Mouse (Mus musculus): ENCODE data around the gene Gm6034. TPM values are rescaled to one million over a fixed set of nuclear protein-coding genes. Genes with fewer than 3 reads are reported as not detected.
"Not testable (repeated sequence)": the region's sequence is repeated elsewhere in the genome, so short reads cannot be mapped to it uniquely, and the experiment has no call there.

Gm6034 gene
- polyA plus RNA-seq, 1 experiment from 2014 or later, result not detected

- Histone ChIP-seq H3K36me3 (no peaks in the 10 kb centered on the region), H3K9ac (no peak overlapping the region)
- no peak for ATAC-seq (ENCODE audit: low FRiP score, low read depth)
Measured at GRCm38 (mm10) chr17:36025197-36025596, 17.6 kb upstream of the Gm6034 start.

GRCm38 (mm10) chr17:36025901-36026300, 16.9 kb upstream of the Gm6034 start:
- Histone ChIP-seq H3K4me1 (peaks cover under 1% of the 10 kb centered on the region; the same call in 1 of the 2 replicates), H3K9me3 (no peaks in the 10 kb centered on the region), H3K4me3 (no peak overlapping the region), H3K36me3 (no peaks in the 10 kb centered on the region), H3K27ac (no peak overlapping the region), H3K9ac (no peak overlapping the region), H3K4me2 (replicated peaks) (no peak overlapping the region), H3K27me3 (no peaks in the 10 kb centered on the region; the same call in 1 of the 2 replicates)
- no peak for ATAC-seq (ENCODE audit: low FRiP score, low read depth)
- WGBS, result 75% methylated on average over 4 of the region's 4 CpGs

More at GRCm38 (mm10) chr17:36025197-36025596, 17.6 kb upstream of the Gm6034 start:
- H3K4me3 ChIP-seq, result no peak overlapping the region
- no peaks in the 10 kb centered on the region for H3K9me3 ChIP-seq
- peaks cover 5% of the 10 kb centered on the region; the same call in 1 of the 2 replicates for H3K4me1 ChIP-seq
- 81% methylated on average over 5 of the region's 5 CpGs for WGBS
- no peak overlapping the region for H3K4me2 ChIP-seq (replicated peaks)
- H3K27ac ChIP-seq, result no peak overlapping the region
- no peaks in the 10 kb centered on the region for H3K27me3 ChIP-seq

GRCm38 (mm10) chr17:36027663-36028062, 15.1 kb upstream of the Gm6034 start:
- H3K9me3 ChIP-seq, result no peaks in the 10 kb centered on the region
- WGBS, result 87% methylated on average over 4 of the region's 4 CpGs
- no peak overlapping the region for H3K4me2 ChIP-seq (replicated peaks)
- no peak overlapping the region for H3K4me3 ChIP-seq
- H3K36me3 ChIP-seq, result no peaks in the 10 kb centered on the region
- H3K27me3 ChIP-seq, result peaks cover 10% of the 10 kb centered on the region; the same call in 1 of the 2 replicates
- H3K9ac ChIP-seq, result no peak overlapping the region
- no peak overlapping the region for H3K27ac ChIP-seq
- peaks cover 5% of the 10 kb centered on the region for H3K4me1 ChIP-seq
- no peak for ATAC-seq (ENCODE audit: low FRiP score, low read depth)

GRCm38 (mm10) chr17:36028879-36029619, 13.7 kb upstream of the Gm6034 start:
- peaks cover 10% of the 10 kb centered on the region; the same call in 1 of the 2 replicates for H3K27me3 ChIP-seq
- peaks cover 5% of the 10 kb centered on the region for H3K4me1 ChIP-seq
- ATAC-seq (ENCODE audit: low FRiP score, low read depth), result no peak
- no peak overlapping the region for H3K9ac ChIP-seq
- no peaks in the 10 kb centered on the region for H3K36me3 ChIP-seq
- H3K4me3 ChIP-seq, result no peak overlapping the region
- no peak overlapping the region for H3K4me2 ChIP-seq (replicated peaks)
- H3K9me3 ChIP-seq, result no peaks in the 10 kb centered on the region
- H3K27ac ChIP-seq, result no peak overlapping the region
- 85% methylated on average over 7 of the region's 7 CpGs for WGBS

- H3K4me2 ChIP-seq (replicated peaks); H3K4me3 ChIP-seq; H3K9ac ChIP-seq; H3K27ac ChIP-seq; H3K36me3 ChIP-seq; H3K4me1 ChIP-seq; ATAC-seq (ENCODE audit: low FRiP score, low read depth); H3K9me3 ChIP-seq: not testable (repeated sequence)
- 85% methylated on average over 4 of the region's 4 CpGs for WGBS
- H3K27me3 ChIP-seq, result peaks cover 10% of the 10 kb centered on the region; the same call in 1 of the 2 replicates
Measured at GRCm38 (mm10) chr17:36030046-36030702, 12.6 kb upstream of the Gm6034 start.

- H3K27me3 ChIP-seq, result peaks cover 10% of the 10 kb centered on the region; the same call in 1 of the 2 replicates
- ATAC-seq (ENCODE audit: low FRiP score, low read depth); H3K4me1 ChIP-seq; H3K9me3 ChIP-seq; H3K27ac ChIP-seq; H3K36me3 ChIP-seq: not testable (repeated sequence)
- H3K4me3 ChIP-seq, result peak overlapping the region; percentile 53
- peak overlapping the region; percentile 90 for H3K4me2 ChIP-seq (replicated peaks)
- H3K9ac ChIP-seq, result 0 out of 2 replicates have a peak overlapping the region, but pooled peaks have one; percentile 64
- 55% methylated on average over 8 of the region's 8 CpGs for WGBS
Measured at GRCm38 (mm10) chr17:36030703-36031582, 11.8 kb upstream of the Gm6034 start.

GRCm38 (mm10) chr17:36031583-36032331, 11.0 kb upstream of the Gm6034 start:
- H3K27ac ChIP-seq, H3K36me3 ChIP-seq, H3K9me3 ChIP-seq, H3K4me1 ChIP-seq: not testable (repeated sequence)
- H3K9ac ChIP-seq, result peak overlapping the region; percentile 64
- H3K4me3 ChIP-seq, result peak overlapping the region; percentile 53
- H3K4me2 ChIP-seq (replicated peaks), result peak overlapping the region; percentile 90
- H3K27me3 ChIP-seq, result peaks cover 10% of the 10 kb centered on the region; the same call in 1 of the 2 replicates
- under 1% methylated on average over 40 of the region's 40 CpGs for WGBS
- peak; percentile 51; the same call in 1 of the 2 replicates for ATAC-seq (ENCODE audit: low FRiP score, low read depth)

- WGBS, result under 1% methylated on average over 22 of the region's 25 CpGs
- H3K9me3 ChIP-seq, H3K36me3 ChIP-seq, H3K4me1 ChIP-seq, H3K27ac ChIP-seq: not testable (repeated sequence)
- peaks cover 10% of the 10 kb centered on the region; the same call in 1 of the 2 replicates for H3K27me3 ChIP-seq
- peak within 1 kb of the TSS; percentile 64 for H3K9ac ChIP-seq
- peak within 1 kb of the TSS; percentile 53 for H3K4me3 ChIP-seq
- peak within 1 kb of the TSS; percentile 90 for H3K4me2 ChIP-seq (replicated peaks)
- peak; percentile 48; the same call in 1 of the 2 replicates for ATAC-seq (ENCODE audit: low FRiP score, low read depth)
Measured at GRCm38 (mm10) chr17:36032351-36032875, 10.3 kb upstream of the Gm6034 start, which contains the start of gene H2-T23. TSS of gene H2-T23 (minus strand) at chr17:36032855.

- peaks cover 10% of the 10 kb centered on the region; the same call in 1 of the 2 replicates for H3K27me3 ChIP-seq
- H3K9me3 ChIP-seq; ATAC-seq (ENCODE audit: low FRiP score, low read depth); H3K4me2 ChIP-seq (replicated peaks); H3K36me3 ChIP-seq; H3K27ac ChIP-seq; H3K9ac ChIP-seq; H3K4me1 ChIP-seq; H3K4me3 ChIP-seq: not testable (repeated sequence)
- WGBS, result 56% methylated on average over 3 of the region's 3 CpGs
Measured at GRCm38 (mm10) chr17:36034524-36034923, 8.2 kb upstream of the Gm6034 start.

- peak; percentile 60 for ATAC-seq (ENCODE audit: low FRiP score, low read depth)
- 30% methylated on average over 3 of the region's 3 CpGs for WGBS
- not testable (repeated sequence) for H3K4me1 ChIP-seq
Measured at GRCm38 (mm10) chr17:36035010-36035638, 7.6 kb upstream of the Gm6034 start.

More at GRCm38 (mm10) chr17:36035010-36035638, 7.6 kb upstream of the Gm6034 start:
- H3K4me2 ChIP-seq (replicated peaks); H3K4me3 ChIP-seq; H3K9me3 ChIP-seq; H3K27ac ChIP-seq; H3K9ac ChIP-seq; H3K36me3 ChIP-seq: not testable (repeated sequence)
- peaks cover 10% of the 10 kb centered on the region; the same call in 1 of the 2 replicates for H3K27me3 ChIP-seq
